Mouse (Mus musculus) lung, embryonic 16.5 days (tissue): ENCODE data around the gene Cxadr. TPM values are rescaled to one million over a fixed set of nuclear protein-coding genes. Genes with fewer than 3 reads are reported as not detected.

ENCODE experiments used
- ATAC-seq: fragments of 200-750 bp; cut with Nextera tagmentation; 2 replicates; pipeline ENCODE4 v1.8.0; 2017; ENCODE audit warnings: low read depth, mild to moderate bottlenecking, moderate library complexity
- H3K27ac ChIP-seq: fragments of 300-500 bp; sonication (generic); 2 replicates; pipeline ENCODE4 v1.5.1; 2014; ENCODE audit warnings: mild to moderate bottlenecking, control low read depth, low read length
- H3K27me3 ChIP-seq: fragments of 300-500 bp; sonication (generic); 2 replicates; pipeline ENCODE4 v1.6.1; 2014; ENCODE audit warnings: low read depth, low read length, mixed read lengths; ENCODE audit not compliant: control insufficient read depth, insufficient read depth
- H3K36me3 ChIP-seq: fragments of 300-500 bp; sonication (generic); 2 replicates; pipeline ENCODE4 v1.6.1; 2014; ENCODE audit warnings: low read length; ENCODE audit not compliant: control insufficient read depth, insufficient read depth
- H3K4me1 ChIP-seq: fragments of 300-500 bp; sonication (generic); replicated peaks from 2 replicates; pipeline ENCODE4 v1.6.1; 2014; ENCODE audit warnings: low read length, mixed read lengths; ENCODE audit not compliant: control insufficient read depth, insufficient read depth
- H3K4me2 ChIP-seq: fragments of 300-500 bp; sonication (generic); 2 replicates; pipeline ENCODE4 v1.6.1; 2014; ENCODE audit warnings: low read depth, low read length, control low read depth
- H3K4me3 ChIP-seq: fragments of 300-500 bp; sonication (generic); 2 replicates; pipeline ENCODE4 v1.5.1; 2014; ENCODE audit warnings: mild to moderate bottlenecking, low read length, control low read depth
- H3K9ac ChIP-seq: fragments of 300-500 bp; sonication (generic); 2 replicates; pipeline ENCODE4 v1.6.1; 2014; ENCODE audit warnings: low read length, control low read depth
- H3K9me3 ChIP-seq: fragments of 300-500 bp; sonication (generic); 2 replicates; pipeline ENCODE4 v1.6.1; 2016; ENCODE audit warnings: low read length; ENCODE audit not compliant: control insufficient read depth
- WGBS: fragments of 180-500 bp; shearing (Covaris S2); extraction: QIAGEN DNeasy Blood & Tissue Kit; methylation state at CpG from one replicate; pipeline ENCODE4 v1.1.7; 2014; 5-methylcytosine and 5-hydroxymethylcytosine counted together
- polyA plus RNA-seq: library from polyadenylated mRNA; unstranded; fragments of >200 nt; fragmentation: Nextera tagmentation; extraction: Ambion mirVana; gene quantifications from 2 replicates; pipeline ENCODE4 v1.2.1, GENCODE M21; 2015

Gene Cxadr
- polyA plus RNA-seq, result 35.3 and 35.7 TPM in 2 replicates

GRCm38 (mm10) chr16:78301183-78301830, at the start of gene Cxadr:
Cxadr (plus strand) TSS chr16:78301489.
- peaks cover 7% of the 10 kb centered on the region for H3K4me1 ChIP-seq
- H3K4me3 ChIP-seq, result peak within 1 kb of the TSS; percentile 80
- H3K27ac ChIP-seq, result peak within 1 kb of the TSS; percentile 94
- under 1% methylated on average over 34 of the region's 34 CpGs for WGBS
- peak; percentile 94 for ATAC-seq
- H3K4me2 ChIP-seq, result peak within 1 kb of the TSS; percentile 97
- H3K27me3 ChIP-seq, result peaks cover 10% of the 10 kb centered on the region
- H3K36me3 ChIP-seq, result no peaks in the 10 kb centered on the region
- no peaks in the 10 kb centered on the region for H3K9me3 ChIP-seq
- peak within 1 kb of the TSS; percentile 81 for H3K9ac ChIP-seq

GRCm38 (mm10) chr16:78258989-78259388, 42.3 kb upstream of the Cxadr start:
- Histone ChIP-seq H3K4me1 (peaks cover 10% of the 10 kb centered on the region), H3K4me2 (no peak overlapping the region), H3K9me3 (no peaks in the 10 kb centered on the region), H3K36me3 (no peaks in the 10 kb centered on the region), H3K9ac (no peak overlapping the region), H3K4me3 (no peak overlapping the region), H3K27ac (peak overlapping the region; percentile 25; the same call in 1 of the 2 replicates), H3K27me3 (no peaks in the 10 kb centered on the region)
- ATAC-seq, result peak; percentile 92
- 42% methylated on average over 4 of the region's 4 CpGs for WGBS

- WGBS, result 54% methylated on average over 10 of the region's 10 CpGs
- Histone ChIP-seq H3K36me3 (no peaks in the 10 kb centered on the region), H3K4me1 (peaks cover 13% of the 10 kb centered on the region), H3K4me3 (no peak overlapping the region), H3K9ac (no peak overlapping the region), H3K9me3 (no peaks in the 10 kb centered on the region), H3K4me2 (no peak overlapping the region), H3K27me3 (no peaks in the 10 kb centered on the region), H3K27ac (no peak overlapping the region)
- no peak for ATAC-seq
Observed at GRCm38 (mm10) chr16:78260070-78260879, 41.0 kb upstream of the Cxadr start.

GRCm38 (mm10) chr16:78261520-78261919, 39.8 kb upstream of the Cxadr start:
- Histone ChIP-seq H3K4me3 (no peak overlapping the region), H3K27me3 (no peaks in the 10 kb centered on the region), H3K27ac (no peak overlapping the region), H3K9me3 (no peaks in the 10 kb centered on the region), H3K4me1 (peaks cover 18% of the 10 kb centered on the region), H3K4me2 (no peak overlapping the region), H3K9ac (no peak overlapping the region), H3K36me3 (no peaks in the 10 kb centered on the region)
- ATAC-seq, result no peak
- 76% methylated on average over 3 of the region's 3 CpGs for WGBS

GRCm38 (mm10) chr16:78264442-78265150, 36.7 kb upstream of the Cxadr start:
- WGBS, result 18% methylated on average over 16 of the region's 16 CpGs
- peak overlapping the region; percentile 46 for H3K4me3 ChIP-seq
- peak overlapping the region; percentile 59 for H3K27ac ChIP-seq
- H3K9me3 ChIP-seq, result no peaks in the 10 kb centered on the region
- no peaks in the 10 kb centered on the region for H3K36me3 ChIP-seq
- H3K27me3 ChIP-seq, result no peaks in the 10 kb centered on the region
- ATAC-seq, result peak; percentile 43; the same call in 1 of the 2 replicates
- H3K4me2 ChIP-seq, result peak overlapping the region; percentile 61
- H3K4me1 ChIP-seq, result peaks cover 12% of the 10 kb centered on the region
- peak overlapping the region; percentile 62 for H3K9ac ChIP-seq

GRCm38 (mm10) chr16:78265151-78265590, 36.1 kb upstream of the Cxadr start:
- peak; percentile 73 for ATAC-seq
- peak overlapping the region; percentile 46 for H3K4me3 ChIP-seq
- peak overlapping the region; percentile 59 for H3K27ac ChIP-seq
- peak overlapping the region; percentile 61 for H3K4me2 ChIP-seq
- H3K9me3 ChIP-seq, result no peaks in the 10 kb centered on the region
- peaks cover 11% of the 10 kb centered on the region for H3K4me1 ChIP-seq
- under 1% methylated on average over 7 of the region's 7 CpGs for WGBS
- H3K9ac ChIP-seq, result peak overlapping the region; percentile 62
- no peaks in the 10 kb centered on the region for H3K27me3 ChIP-seq
- H3K36me3 ChIP-seq, result no peaks in the 10 kb centered on the region

GRCm38 (mm10) chr16:78265826-78266225, 35.5 kb upstream of the Cxadr start:
- Histone ChIP-seq H3K4me1 (peaks cover 11% of the 10 kb centered on the region), H3K9ac (no peak overlapping the region), H3K27me3 (no peaks in the 10 kb centered on the region), H3K36me3 (no peaks in the 10 kb centered on the region), H3K9me3 (no peaks in the 10 kb centered on the region), H3K27ac (0 out of 2 replicates have a peak overlapping the region, but pooled peaks have one; percentile 59), H3K4me2 (no peak overlapping the region), H3K4me3 (no peak overlapping the region)
- ATAC-seq, result peak; percentile 27; the same call in 1 of the 2 replicates
- 36% methylated on average over 11 of the region's 11 CpGs for WGBS

GRCm38 (mm10) chr16:78267453-78267852, 33.8 kb upstream of the Cxadr start:
- H3K9ac ChIP-seq, result no peak overlapping the region
- H3K4me2 ChIP-seq, result no peak overlapping the region
- no peaks in the 10 kb centered on the region for H3K9me3 ChIP-seq
- H3K4me1 ChIP-seq, result peaks cover 11% of the 10 kb centered on the region
- H3K27me3 ChIP-seq, result no peaks in the 10 kb centered on the region
- no peak overlapping the region for H3K27ac ChIP-seq
- H3K36me3 ChIP-seq, result no peaks in the 10 kb centered on the region
- ATAC-seq, result peak; percentile 18
- H3K4me3 ChIP-seq, result no peak overlapping the region

GRCm38 (mm10) chr16:78268167-78268566, 33.1 kb upstream of the Cxadr start:
- H3K4me3 ChIP-seq, result no peak overlapping the region
- WGBS, result 72% methylated on average over 3 of the region's 3 CpGs
- H3K27me3 ChIP-seq, result no peaks in the 10 kb centered on the region
- no peak overlapping the region for H3K4me2 ChIP-seq
- no peaks in the 10 kb centered on the region for H3K9me3 ChIP-seq
- ATAC-seq, result no peak
- no peak overlapping the region for H3K27ac ChIP-seq
- H3K4me1 ChIP-seq, result peaks cover 11% of the 10 kb centered on the region
- no peak overlapping the region for H3K9ac ChIP-seq
- no peaks in the 10 kb centered on the region for H3K36me3 ChIP-seq
